Mouse (Mus musculus): ENCODE measurements around the gene Tbc1d1. TPM values are rescaled to one million over a fixed set of nuclear protein-coding genes. Genes with fewer than 3 reads are reported as not detected.

Tbc1d1 gene
- total RNA-seq (2021) = 10 to 100 TPM; 35.5 to 36.8 TPM
- long read RNA-seq, experiment 1, full-length matches to known transcripts = 23 of 45 reads
- long read RNA-seq, experiment 1, partial matches to known transcripts = 7 of 45 reads
- long read RNA-seq, experiment 1, other reads (novel, unspliced or antisense) = 15 of 45 reads
- long read RNA-seq, experiment 2, full-length matches to known transcripts = 41 of 75 reads
- long read RNA-seq, experiment 2, partial matches to known transcripts = 14 of 75 reads
- long read RNA-seq, experiment 2, other reads (novel, unspliced or antisense) = 20 of 75 reads

DNA sequence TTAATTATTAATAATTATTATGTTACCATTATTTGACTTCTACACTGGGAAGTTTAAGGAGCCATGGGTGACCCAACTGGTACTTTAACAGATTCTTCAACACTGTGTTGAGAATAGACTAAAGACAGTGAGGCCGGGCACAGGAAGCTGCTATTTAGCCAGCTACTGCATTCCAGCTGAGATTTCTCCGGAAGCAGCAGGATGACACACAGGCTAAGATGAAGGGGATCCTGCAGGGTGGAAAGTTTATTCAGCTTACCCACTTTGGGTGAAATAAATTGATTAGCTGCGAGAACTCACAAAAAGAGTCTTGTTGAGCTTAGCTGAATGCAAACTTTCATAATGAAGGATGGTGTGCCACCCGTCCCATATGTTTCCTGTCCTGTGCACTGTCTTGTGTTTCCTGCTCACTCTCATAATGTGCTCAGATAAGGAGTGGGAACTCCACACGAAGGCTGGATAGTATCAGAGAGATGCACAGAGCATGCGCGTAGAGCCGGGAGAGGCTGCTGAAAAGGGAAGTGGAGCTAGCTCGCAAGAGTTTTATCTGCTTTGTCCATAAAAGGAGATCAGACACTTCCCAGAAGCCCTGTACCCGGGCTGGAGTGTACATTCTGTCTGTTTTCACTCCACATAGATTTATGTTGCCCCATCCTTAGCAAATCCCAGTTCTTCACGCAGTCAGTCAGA lies at the start of gene Tbc1d1:
TSS of gene Tbc1d1 (plus strand) at position 445 of the 690 bp plus-strand sequence.
- DNase-seq = peak; percentile 14

DNA sequence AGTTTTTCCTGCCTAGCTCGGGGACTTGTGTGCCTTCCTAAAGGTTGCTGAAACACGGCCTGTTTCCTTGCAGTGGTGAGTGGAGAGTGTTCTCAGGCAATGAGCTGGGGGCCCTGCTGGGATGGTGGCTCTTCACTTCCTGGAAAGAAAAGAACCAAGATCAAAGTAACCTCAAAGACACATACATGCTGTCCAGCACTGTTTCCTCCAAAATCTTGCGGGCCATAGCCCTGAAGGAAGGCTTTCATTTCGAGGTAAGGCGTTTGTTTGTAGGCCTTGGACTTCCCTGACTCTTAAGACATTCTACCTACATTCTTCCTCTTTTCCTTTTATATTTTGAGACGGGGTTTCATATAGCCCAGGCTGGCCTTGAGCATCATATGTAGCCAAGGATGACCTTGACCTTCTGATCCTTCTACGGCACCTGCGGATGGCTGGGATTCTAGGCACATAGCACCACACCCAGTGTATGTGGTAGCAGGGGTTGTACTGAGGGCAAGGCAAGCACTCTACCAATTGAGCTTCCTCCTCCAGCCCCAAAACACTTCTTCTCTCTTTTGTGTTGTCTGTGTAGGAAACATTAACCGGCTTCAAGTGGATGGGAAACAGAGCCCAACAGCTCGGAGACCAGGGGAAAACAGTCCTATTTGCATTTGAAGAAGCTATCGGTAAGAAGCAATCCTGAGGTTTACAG lies 48.4 kb upstream of the Tbc1d1 start:
- DNase-seq = no peak

DNA sequence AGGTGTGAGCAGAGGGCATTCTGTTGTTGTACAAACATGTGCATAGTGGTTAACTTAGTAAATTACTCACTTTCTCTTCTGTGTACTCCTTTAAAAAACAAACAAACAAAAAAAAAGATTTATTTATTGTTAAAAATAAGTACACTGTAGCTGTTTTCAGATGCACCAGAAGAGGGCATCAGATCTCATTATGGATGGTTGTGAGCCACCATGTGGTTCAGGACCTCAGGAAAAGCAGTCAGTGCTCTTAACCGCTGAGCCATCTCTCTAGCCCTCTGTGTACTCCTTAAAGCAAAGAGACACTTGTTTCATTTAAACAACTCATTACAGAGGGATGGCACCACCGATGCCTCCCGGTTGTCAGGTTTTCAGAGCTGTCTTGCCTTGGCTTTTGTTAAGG lies 46.9 kb upstream of the Tbc1d1 start:
- DNase-seq = no peak

DNA sequence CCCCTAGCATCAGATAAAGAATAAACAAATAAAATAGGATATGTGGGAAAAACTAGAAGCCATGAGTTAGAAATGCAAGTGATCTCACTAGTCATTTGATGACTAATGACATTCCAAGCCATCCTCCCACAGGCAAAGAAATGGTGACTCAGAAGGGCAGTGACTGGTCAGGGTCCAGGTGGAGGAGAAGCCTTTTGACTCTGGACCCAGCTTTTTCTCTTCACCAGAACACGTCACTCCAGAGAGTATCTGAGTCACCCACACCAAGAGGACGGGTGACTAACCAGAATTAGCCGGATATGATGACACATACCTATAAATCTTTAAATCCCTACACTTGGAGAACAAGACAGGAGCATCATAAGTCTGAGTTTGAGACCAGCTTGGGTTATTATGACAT lies 43.7 kb upstream of the Tbc1d1 start:
- no peak for DNase-seq

DNA sequence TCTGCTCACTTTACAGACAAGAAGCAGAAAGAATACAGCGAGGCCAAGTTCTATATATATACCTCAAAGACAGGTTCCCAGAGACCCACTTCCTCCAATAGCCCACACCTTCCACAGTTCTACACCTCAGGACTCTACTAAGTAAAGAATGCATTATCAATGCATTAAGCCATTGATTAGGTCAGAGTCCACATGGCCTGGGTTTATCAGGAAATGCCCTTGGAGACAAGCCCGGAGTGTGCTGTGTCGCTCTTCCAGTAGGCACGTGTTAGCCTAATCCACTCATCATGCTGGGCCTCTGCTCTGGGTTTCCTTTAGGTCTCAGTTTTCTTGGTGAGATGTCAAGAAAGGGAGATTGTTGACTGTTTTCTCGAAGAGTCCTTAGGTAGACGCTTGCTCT lies 41.9 kb upstream of the Tbc1d1 start:
- no peak for DNase-seq

DNA sequence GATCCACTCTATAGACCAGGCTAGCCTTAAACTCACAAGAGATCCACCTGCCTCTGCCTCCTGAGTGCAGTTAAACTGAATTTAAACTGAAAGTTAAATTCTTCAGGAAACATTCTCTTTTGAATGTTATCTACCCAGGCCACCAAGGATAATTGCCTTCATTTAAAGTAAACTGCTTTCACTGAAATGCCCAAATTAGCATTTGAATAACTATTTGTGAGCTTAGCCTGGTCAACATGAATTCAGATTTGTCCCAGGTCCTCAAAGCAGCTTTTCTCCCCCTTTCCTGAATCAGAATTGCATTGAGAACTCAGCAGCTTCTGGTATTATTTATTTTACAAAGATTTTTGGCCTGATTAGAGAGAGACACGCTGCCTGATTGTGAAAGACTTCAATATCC lies 38.9 kb upstream of the Tbc1d1 start:
- DNase-seq = no peak

DNA sequence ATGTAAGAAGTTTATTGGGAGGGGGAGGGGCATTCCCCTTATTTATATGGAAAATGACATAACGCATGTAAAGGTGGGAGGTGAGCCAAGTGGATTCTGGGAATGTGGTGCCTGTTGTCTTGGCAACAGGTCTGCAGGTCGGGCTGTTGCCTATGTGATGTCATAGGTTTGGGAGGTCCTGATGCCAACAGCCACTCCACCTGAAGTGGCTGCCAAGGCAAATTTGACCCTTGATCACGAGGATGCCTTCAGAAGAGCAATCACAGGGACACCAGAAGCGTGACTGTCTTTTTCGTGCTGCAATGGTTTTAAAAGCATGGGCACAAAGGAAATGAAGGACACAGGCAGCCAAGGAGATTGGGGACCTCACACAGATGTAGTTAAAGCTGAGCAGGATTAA lies 30.3 kb upstream of the Tbc1d1 start:
- no peak for DNase-seq

DNA sequence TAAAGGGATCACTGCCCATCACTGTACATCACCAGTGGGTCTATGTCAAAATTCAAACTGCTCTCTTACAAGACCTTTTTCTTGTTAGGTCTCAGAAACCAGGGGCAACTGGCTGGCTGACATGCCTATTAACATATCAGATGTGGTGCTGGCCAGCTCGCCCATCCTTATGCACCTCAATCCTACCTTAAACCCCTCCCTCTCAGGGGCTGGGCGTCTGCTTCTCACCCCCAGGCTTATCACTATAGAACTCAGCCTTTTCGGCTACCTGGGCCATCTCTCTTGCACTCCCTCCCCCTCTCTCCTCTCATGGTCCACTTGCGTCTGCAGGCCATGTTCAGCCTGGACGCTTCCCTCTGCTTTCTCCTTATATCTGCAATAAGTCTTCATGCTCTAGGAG lies 24.6 kb upstream of the Tbc1d1 start:
- DNase-seq = no peak

DNA sequence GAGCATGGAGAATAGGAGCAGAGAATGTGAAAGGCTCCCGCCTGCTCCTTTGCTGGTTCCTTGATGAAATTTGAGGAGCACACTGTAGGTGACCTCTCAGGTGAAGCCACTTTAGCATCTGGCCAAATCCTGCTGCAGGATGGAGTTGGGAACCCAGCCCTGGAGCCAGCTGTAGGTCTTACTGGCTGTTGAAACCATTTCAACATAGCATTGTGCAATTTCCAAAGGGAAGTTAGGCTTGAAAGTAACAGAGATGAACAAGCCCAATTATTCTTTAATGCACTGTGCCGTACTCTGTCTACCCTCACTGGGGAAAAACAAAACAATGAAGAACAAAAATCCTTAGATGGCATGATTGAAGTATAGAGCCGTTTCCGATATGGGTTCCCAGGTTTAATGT lies 22.2 kb upstream of the Tbc1d1 start:
- DNase-seq = no peak

DNA sequence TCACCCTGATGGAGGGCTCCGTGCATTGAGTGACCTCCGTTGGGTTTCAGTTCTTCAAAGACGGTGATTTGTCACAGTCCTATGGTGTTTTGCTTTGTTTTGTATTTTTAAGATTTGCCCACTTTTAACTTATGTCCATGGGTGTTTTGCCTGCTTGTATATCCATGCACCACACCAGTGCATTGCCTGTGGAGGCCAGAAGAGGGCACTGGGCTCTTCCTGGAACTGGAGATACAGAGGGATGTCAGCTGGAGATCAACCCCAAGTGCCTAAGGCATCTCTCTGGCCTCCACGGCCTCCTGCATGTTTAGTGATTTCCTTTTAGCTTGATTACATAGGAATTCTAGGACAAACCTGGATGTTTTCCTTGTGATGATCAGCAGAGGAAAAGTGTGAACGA lies 19.8 kb upstream of the Tbc1d1 start:
- no peak for DNase-seq

DNA sequence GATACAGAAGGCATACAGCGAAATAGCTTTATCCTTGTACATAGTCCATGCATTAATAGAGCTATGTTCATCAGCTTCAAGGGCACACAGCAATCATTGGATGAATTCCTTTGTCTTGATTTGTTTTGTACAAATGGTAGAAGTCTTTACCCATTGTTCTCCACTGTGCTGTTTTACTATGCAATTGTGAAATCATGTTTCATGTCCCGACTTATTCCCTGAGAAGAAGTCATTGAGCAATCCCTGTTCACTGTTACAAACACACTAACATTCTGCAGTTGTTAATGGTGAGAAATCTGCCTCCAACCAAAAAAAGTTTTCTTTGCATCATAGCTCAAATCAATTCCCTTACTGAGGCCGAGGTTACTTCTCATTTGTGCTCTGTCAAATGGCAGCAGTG lies 15.9 kb upstream of the Tbc1d1 start:
- DNase-seq = no peak

DNA sequence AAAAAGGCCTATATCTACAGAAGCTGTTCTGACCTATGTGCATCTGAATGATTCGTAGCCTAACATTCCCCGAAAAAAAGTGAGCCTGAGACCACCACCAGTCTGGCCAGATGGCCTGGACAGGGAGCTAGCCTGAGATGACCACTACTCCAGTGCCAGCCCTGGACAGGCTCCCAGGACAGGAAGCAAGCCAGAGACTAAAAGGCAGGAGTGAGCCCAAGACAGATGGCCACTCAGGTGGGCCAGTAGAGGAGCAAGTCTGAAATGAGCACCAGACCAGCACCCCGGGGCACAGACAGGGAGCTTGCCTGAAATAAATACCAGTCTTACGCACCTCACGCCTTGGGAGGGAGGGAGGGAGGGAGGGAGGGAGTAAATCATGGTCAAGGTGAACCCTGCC lies 11.8 kb upstream of the Tbc1d1 start:
- no peak for DNase-seq

DNA sequence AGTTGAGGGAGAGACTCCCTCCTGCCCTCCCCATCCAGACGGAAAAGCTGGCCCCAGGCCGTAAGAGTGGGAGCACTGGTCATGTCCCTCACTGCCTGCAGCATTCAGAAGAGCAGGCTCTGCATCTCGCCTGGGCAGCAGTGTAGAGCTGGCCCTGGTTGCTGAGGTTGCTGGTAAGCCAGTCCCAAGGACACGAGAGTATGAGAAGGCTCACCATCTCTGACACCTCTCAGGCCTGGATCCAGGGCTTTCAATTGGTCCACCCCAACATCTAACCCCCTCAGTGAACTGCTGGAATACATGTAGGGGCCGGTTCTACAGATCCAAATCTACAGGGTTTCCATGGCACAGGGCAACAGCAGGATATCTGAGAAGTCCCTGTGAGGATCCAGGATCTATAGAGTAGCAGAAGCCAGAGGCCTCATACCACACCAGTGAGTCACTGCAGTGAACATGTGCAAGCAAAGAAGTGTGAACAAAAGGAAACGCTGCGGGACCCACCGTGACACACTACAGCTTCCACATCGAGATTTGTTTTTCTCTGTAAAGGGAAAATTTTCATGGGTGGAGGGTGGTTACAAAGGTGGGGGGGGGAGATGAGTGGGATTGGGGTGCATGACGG lies 9.6 kb upstream of the Tbc1d1 start:
- no peak for DNase-seq

DNA sequence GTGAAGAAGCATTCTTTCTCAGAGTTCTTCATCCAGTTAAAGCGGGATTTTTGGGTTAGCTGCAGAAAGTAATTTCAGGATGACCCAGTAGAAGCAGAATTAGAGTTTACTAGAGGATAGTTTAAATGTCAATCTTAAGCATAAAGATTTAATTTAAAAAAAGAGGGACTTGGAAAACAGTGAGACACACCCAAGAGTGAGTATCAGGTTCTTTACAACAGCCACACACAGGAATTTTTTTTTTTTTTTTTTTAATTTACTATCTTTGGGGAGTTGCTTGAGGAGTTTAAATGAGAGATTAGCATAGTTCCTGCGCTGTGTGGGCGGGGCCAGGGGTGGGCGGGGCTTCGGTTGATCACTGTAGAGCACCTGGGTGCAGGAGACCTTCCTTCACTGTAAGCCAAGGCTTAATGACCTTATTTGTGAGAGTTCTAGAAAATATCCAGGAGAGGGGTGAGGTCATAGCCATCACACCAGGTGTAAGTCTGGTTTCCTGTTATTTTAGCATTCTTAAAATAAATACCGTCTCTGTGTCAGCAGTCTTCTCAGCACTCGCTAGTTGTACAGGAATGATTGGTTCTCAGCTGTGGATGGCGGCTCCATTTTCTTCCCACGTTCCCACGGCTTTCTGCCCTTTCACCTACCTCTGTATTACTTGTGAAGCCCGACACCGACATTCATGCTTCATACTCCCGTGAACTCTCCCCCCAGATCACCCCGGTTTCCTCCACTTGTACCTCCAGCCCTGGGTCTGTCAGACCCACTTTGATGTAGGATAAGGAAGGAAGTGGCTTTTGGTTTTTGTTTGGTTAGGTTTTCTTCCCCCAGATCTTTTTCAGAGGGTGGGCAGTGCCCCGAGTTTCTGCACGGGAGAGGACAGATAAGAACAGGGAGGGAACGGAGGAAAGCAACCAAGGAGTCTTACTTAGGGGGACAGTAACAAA lies 6.6 kb upstream of the Tbc1d1 start:
- no peak for DNase-seq

DNA sequence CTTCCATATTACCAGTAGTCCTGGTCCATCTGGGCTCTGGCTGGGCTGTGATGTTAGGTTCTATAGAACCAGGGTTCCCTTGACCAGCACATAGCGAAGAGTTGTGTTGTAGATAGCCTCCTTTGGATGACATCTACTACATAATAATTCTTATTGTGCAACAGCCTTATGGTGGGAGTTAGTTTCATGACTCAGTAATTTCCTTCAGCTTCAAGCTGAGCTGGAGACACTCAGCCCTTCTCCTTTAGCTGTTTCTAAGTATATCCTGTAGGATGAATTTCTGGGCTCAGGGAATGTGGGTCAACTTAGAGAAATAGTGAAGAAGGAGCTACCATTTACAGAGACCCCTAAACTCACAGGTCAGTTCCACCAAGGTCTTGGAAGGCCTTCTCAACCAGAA lies 2.8 kb upstream of the Tbc1d1 start:
- DNase-seq = no peak

DNA sequence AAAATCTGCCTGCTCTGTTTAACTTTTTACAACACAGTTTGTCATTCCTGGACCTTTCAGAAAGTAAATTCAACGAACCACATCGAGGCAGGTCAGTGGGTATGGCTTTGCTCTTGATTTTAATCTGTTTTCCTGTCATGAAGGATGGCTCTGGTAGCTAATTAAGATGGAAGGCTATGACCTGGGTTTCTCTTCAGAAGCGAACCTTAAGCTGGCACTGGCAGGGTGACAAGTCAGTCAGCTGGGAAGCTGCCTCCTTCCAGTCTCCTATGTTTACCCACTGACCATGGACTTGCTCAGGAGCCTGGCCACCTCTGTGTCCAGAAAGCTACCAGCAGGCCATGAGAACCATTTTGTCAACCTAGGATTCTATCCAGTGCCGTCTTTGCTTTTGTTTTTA lies 474 bp downstream of the Tbc1d1 start:
- DNase-seq = no peak

DNA sequence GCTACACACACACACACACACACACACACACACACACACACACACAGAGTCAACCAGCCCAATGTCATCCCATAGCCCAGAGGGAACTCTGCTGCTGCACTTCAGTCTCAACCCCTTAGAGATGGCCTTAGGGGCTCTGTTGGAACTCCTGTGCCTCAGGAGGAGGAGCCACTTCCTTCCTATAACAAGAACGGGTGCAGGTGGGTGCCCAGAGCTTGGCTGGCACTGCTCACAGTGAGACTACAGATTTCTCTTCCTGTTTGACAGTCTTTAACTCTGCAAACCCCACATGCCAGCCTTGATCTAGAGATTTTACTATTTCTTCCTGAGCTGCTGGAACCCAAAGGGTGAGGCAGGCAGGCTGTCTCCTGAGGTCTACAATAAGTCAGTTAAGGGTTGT lies 1.8 kb downstream of the Tbc1d1 start:
- no peak for DNase-seq

DNA sequence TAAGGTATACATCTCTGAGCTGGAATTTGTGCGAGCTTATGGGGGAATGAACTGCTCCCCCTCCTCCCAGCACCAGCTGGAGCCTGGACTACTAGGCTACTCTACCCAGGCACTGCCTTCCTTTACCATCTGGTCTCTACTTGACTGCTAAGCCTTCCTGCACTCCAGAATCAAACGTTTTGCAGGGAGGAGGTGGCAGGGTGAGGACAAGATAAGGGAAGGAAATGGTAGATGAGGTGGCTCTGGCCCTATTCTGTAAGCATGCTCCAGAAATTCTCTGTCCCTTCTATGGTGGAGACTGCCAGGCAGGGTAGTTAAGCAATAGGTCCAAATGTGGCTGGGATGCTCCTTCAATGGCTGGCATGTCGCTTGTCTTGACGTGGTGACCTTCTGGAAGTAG lies 2.4 kb downstream of the Tbc1d1 start:
- no peak for DNase-seq

DNA sequence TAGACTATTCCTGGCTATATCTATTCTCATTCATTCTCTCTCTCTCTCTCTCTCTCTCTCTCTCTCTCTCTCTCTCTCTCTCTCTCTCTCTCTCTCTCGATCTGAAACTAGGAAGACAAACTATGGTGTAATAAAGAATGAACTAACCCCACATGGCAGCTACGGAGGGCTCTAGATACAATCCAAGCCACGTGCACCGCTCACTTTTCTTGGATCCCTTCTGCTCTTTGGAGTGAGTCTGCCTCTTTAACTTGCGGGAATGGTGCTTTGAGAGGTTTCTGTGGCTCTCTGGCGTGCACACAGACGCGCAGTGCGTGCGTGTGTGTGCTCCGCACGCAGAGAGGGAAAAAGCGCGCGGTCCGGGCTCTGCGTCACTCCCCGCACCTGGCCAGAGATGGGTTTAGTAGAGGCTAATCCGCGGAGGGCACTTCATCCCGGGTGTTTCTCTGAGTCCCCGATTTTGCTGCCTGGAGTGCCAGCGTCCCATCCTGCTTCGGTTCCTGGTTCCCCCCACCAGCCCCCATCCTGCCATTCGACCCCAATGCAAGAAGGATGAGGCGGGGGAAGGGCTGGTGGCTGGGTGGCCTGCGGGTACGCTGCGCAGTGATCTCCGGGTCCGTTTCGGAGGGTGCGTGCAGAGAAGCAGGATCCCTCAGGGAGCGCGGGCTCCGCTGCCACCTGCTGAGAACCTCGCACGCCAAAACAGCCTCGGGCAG lies 3.1 kb downstream of the Tbc1d1 start:
- peak; percentile 17 for DNase-seq

DNA sequence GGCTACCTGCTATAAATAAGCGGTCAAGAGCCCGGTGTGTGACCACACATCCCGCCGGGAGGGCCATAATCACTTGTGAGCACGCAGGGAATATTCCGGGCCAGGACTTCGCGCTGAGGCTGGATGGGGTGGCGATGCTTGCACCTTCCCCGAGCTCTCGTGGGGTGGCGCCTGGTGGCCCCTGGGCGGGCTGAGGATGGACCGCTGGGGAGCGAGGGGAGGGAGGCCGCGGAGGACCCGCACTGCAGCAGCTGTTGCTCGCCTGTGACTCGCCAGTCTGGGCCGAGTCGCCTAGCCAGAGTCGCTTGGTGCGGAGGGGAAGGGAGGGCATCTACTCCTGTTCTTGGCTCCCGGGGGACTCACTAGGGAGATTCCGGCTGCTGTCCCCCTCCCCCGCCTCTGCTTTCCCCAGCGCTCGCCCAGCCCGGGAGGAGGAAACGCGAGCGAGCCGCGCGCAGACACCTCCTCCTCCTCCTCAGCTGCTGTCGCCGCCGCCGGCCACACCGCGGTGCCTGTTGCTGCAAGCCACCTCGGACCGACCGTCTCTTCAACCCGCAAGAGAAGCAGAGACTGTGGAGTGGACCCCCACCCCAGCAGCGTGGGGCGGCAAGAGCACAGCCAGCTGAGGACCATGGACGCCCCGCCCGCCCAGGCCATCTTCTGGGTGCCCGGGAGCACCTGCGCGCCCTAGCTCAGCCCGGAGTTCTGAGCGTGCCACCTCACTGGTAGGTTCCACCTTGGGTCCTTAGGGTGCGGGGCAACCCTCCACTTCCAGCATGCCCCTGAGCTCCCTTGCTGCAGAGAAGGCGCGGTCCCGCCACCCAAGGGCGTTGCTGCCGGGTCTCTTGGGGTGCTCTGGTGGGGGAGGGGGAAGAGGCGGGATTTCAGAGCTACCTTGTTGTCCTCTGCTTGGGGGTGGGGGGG lies 3.9 kb downstream of the Tbc1d1 start:
- peak; percentile 66 for DNase-seq

Measured in gastrocnemius, postnatal 10 days (tissue).